Mouse (Mus musculus) olfactory bulb, adult 2 months (tissue): ENCODE measurements around the gene Foxo3.

Experiments
- CTCF ChIP-seq: fragments of 200-500 bp; IDR thresholded peaks from 2 replicates; pipeline ENCODE4 v1.5.1; 2012; ENCODE audit warnings: low read depth, mild to moderate bottlenecking, low read length, moderate library complexity; ENCODE audit not compliant: insufficient read depth
- POLR2A ChIP-seq: fragments of 200-500 bp; IDR thresholded peaks from 2 replicates; pipeline ENCODE4 v1.6.1; 2012; ENCODE audit warnings: mild to moderate bottlenecking, low read depth, low read length, moderate library complexity; ENCODE audit not compliant: insufficient read depth

- TF ChIP-seq CTCF (no peak), POLR2A (no peak)
Measured at GRCm38 (mm10) chr10:42248644-42249043, 27.9 kb downstream of the Foxo3 start.
